Mouse (Mus musculus) thymus, postnatal 36 days (tissue): ENCODE data around the gene Otop2.
A peak's percentile ranks its signal among the peaks of the same experiment; 100 is the strongest.

ENCODE experiments used
- DNase-seq, 2 experiments: peaks; one replicate each; pipeline ENCODE4 v3.0.0; 2022; ENCODE audit warnings: mixed read lengths in 2 of 2

Otop2 gene

GRCm38 (mm10) chr11:115276780-115277603 is 30.0 kb upstream of the Otop2 start, which contains the start of gene Fdxr:
Gene Fdxr (minus strand): TSS chr11:115277050.
- DNase-seq: peak; percentile 98 to 99

GRCm38 (mm10) chr11:115277604-115277975 is 29.4 kb upstream of the Otop2 start:
- no peak for DNase-seq

- DNase-seq: no peak
Measured at GRCm38 (mm10) chr11:115278176-115278575, 28.8 kb upstream of the Otop2 start.

GRCm38 (mm10) chr11:115279726-115280125 is 27.2 kb upstream of the Otop2 start:
- DNase-seq: no peak

- no peak for DNase-seq
Measured at GRCm38 (mm10) chr11:115282295-115282694, 24.7 kb upstream of the Otop2 start.

- no peak for DNase-seq
Measured at GRCm38 (mm10) chr11:115282723-115283485, 24.1 kb upstream of the Otop2 start.

GRCm38 (mm10) chr11:115283486-115283765 is 23.5 kb upstream of the Otop2 start:
- no peak for DNase-seq

- no peak for DNase-seq
Measured at GRCm38 (mm10) chr11:115283891-115284620, 22.9 kb upstream of the Otop2 start.

- DNase-seq: no peak
Measured at GRCm38 (mm10) chr11:115285282-115285681, 21.7 kb upstream of the Otop2 start.

GRCm38 (mm10) chr11:115286201-115286993 is 20.6 kb upstream of the Otop2 start:
- DNase-seq: no peak

- no peak for DNase-seq
Measured at GRCm38 (mm10) chr11:115287386-115287785, 19.6 kb upstream of the Otop2 start.

GRCm38 (mm10) chr11:115288305-115288704 is 18.7 kb upstream of the Otop2 start:
- DNase-seq: no peak

- DNase-seq: no peak
Measured at GRCm38 (mm10) chr11:115289885-115290284, 17.1 kb upstream of the Otop2 start.

- DNase-seq: no peak
Measured at GRCm38 (mm10) chr11:115290314-115290713, 16.6 kb upstream of the Otop2 start.

- no peak for DNase-seq
Measured at GRCm38 (mm10) chr11:115290919-115291318, 16.0 kb upstream of the Otop2 start.

GRCm38 (mm10) chr11:115291503-115291902 is 15.5 kb upstream of the Otop2 start:
- DNase-seq: no peak

- no peak for DNase-seq
Measured at GRCm38 (mm10) chr11:115292631-115293375, 14.2 kb upstream of the Otop2 start.

- DNase-seq: no peak
Measured at GRCm38 (mm10) chr11:115295939-115296338, 11.0 kb upstream of the Otop2 start.

- DNase-seq: no peak
Measured at GRCm38 (mm10) chr11:115296471-115297210, 10.3 kb upstream of the Otop2 start.

- DNase-seq: peak; percentile 73 to 82
Measured at GRCm38 (mm10) chr11:115297214-115297826, 9.6 kb upstream of the Otop2 start, which contains the start of gene Fads6. Gene Fads6 (minus strand): TSS chr11:115297663.

- DNase-seq: no peak
Measured at GRCm38 (mm10) chr11:115298160-115298559, 8.8 kb upstream of the Otop2 start.
